Mouse (Mus musculus): ENCODE measurements around the gene Col6a3. TPM values are rescaled to one million over a fixed set of nuclear protein-coding genes. Genes with fewer than 3 reads are reported as not detected.

The Col6a3 gene
- polyA plus RNA-seq, 1 experiment from 2014 or later, result 19.5 TPM

DNA sequence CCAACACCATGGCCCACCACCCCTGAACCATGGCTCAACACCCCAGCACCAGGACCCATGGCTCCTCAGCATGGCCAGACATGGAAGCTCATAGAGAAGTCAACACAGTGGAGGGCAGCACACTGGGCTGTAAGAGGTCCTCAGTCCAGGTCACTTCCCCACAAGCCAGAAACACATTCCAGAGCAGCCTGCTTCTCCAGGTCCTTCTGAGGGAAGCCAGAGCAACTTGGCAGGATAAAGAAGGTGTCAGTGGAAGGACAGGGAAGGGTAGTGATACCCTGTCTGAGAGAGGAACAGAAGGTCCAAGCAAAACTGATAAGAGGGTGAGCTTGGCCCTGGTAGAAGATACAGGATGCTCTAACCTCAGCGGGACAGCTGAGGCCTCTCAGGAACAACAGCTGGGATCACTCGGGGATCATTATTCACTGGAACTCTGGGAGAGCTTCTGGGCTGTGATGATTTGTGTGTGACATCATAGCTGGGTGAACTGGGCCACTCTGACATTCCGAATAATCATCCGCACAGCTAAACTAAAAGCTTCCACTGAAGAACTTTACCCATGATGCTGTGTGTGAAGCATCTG, 85.6 kb downstream of the Col6a3 start:
- Histone ChIP-seq H3K27ac (replicated peaks; ENCODE audit: low read depth, low read length) (no peak overlapping the region), H3K4me2 (ENCODE audit: low read depth, low read length) (no peak overlapping the region; the same call in 1 of the 2 replicates), H3K9ac (replicated peaks; ENCODE audit: low read length) (no peak overlapping the region), H3K27me3 (ENCODE audit: control insufficient read depth, insufficient read depth, low read length) (no peaks in the 10 kb centered on the region), H3K4me3 (ENCODE audit: low read depth, low read length) (no peak overlapping the region), H3K36me3 (replicated peaks; ENCODE audit: control insufficient read depth, insufficient read depth, low read depth, low read length) (no peaks in the 10 kb centered on the region), H3K9me3 (replicated peaks; ENCODE audit: control insufficient read depth, low read length) (no peaks in the 10 kb centered on the region), H3K4me1 (ENCODE audit: control insufficient read depth, insufficient read depth, low read length) (no peaks in the 10 kb centered on the region)
- WGBS, result 87% methylated on average over 4 of the region's 4 CpGs
- DNase-seq (ENCODE audit: low spot score) (no peak), ATAC-seq (replicated peaks; ENCODE audit: insufficient number of reproducible peaks, low FRiP score, low TSS enrichment, low read depth) (no peak)

DNA sequence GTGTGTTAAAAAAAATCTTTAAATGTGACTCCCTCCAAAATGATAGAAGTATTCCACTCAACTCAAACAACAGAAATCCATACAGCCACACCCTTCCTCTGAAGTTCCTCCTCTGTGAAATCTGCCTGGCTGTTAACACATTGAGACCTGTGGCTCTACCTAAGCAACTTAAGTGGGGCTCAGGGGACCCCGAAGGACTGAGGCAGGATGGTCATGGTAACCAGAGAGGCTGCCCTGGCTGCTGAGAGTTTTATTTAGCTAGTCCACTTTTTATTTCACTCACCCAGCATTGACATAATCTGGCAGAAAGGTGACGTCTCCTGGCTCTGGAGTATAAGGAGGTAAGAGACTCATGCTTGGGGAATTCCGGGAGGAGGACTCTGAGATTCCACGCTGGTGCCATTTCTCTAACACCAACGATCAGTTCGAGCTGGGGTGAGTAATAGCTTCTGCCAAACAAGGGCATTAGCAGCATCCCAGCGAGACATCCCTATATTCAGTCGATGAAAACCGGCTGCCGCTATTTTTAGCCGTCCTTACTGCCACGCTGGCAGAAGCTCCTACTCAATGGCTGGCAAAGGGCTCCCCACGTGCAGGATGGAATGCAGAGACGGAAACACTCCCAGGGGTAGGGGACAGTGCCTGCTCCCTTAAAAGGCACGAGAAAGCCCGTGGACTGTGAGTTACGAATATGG, 89.8 kb downstream of the Col6a3 start:
- Histone ChIP-seq H3K9ac (replicated peaks; ENCODE audit: low read length) (no peak overlapping the region), H3K9me3 (replicated peaks; ENCODE audit: control insufficient read depth, low read length) (no peaks in the 10 kb centered on the region), H3K4me3 (ENCODE audit: low read depth, low read length) (no peak overlapping the region), H3K4me2 (ENCODE audit: low read depth, low read length) (no peak overlapping the region), H3K4me1 (ENCODE audit: control insufficient read depth, insufficient read depth, low read length) (no peaks in the 10 kb centered on the region), H3K27ac (replicated peaks; ENCODE audit: low read depth, low read length) (no peak overlapping the region), H3K27me3 (ENCODE audit: control insufficient read depth, insufficient read depth, low read length) (no peaks in the 10 kb centered on the region), H3K36me3 (replicated peaks; ENCODE audit: control insufficient read depth, insufficient read depth, low read depth, low read length) (no peaks in the 10 kb centered on the region)
- DNase-seq (ENCODE audit: low spot score), result no peak
- 54% methylated on average over 17 of the region's 17 CpGs for WGBS
- no peak for ATAC-seq (replicated peaks; ENCODE audit: insufficient number of reproducible peaks, low FRiP score, low TSS enrichment, low read depth)

DNA sequence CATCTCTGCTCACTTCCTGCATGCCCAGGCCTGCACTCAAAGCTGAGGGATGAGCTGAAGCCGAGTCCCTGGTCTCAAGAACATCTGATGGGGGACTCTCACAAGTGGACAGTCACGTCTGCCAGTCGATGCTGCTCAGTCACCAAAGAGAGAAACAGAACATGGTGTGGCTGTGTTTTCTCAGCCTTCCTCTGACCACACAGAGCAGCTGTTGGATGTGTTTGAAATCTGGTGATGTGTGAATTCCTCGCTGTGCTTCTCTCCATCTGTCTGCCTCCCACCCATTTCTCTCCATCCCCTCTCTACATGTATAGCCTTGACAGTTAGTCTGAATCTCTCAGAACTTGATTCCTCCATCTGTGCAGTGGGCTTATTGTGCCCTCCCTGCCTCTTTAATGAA, 92.5 kb downstream of the Col6a3 start:
- 79% methylated on average over 4 of the region's 4 CpGs for WGBS
- H3K4me2 ChIP-seq (ENCODE audit: low read depth, low read length), result no peak overlapping the region
- H3K9ac ChIP-seq (replicated peaks; ENCODE audit: low read length), result no peak overlapping the region
- no peak for DNase-seq (ENCODE audit: low spot score)
- no peaks in the 10 kb centered on the region for H3K9me3 ChIP-seq (replicated peaks; ENCODE audit: control insufficient read depth, low read length)
- no peaks in the 10 kb centered on the region for H3K4me1 ChIP-seq (ENCODE audit: control insufficient read depth, insufficient read depth, low read length)
- no peak overlapping the region for H3K27ac ChIP-seq (replicated peaks; ENCODE audit: low read depth, low read length)
- H3K4me3 ChIP-seq (ENCODE audit: low read depth, low read length), result no peak overlapping the region
- no peaks in the 10 kb centered on the region for H3K27me3 ChIP-seq (ENCODE audit: control insufficient read depth, insufficient read depth, low read length)
- no peak for ATAC-seq (replicated peaks; ENCODE audit: insufficient number of reproducible peaks, low FRiP score, low TSS enrichment, low read depth)
- H3K36me3 ChIP-seq (replicated peaks; ENCODE audit: control insufficient read depth, insufficient read depth, low read depth, low read length), result no peaks in the 10 kb centered on the region

DNA sequence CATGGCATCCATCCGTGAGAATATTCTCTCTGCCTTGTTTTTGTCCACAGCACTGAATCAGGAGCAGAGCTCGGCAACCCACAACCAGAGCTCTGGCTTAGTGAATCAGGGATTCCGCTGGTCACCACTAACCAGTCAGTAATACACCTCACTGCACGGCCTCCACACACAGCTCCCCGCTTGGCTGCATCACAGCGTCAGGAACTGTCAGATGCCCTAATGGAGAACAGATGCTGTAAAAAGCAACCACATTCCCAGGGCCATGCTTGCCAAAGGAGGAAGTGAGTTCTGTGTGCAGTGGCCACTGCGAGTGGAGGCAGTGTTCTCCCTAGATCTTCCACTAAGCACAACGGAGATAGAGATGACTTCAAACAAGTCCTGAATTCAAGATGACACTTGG, 93.6 kb downstream of the Col6a3 start:
- WGBS, result 29% methylated on average over 8 of the region's 8 CpGs
- DNase-seq (ENCODE audit: low spot score) (peak; percentile 88), ATAC-seq (replicated peaks; ENCODE audit: insufficient number of reproducible peaks, low FRiP score, low TSS enrichment, low read depth) (peak; percentile 85; the same call in 1 of the 2 replicates)
- Histone ChIP-seq H3K27me3 (ENCODE audit: control insufficient read depth, insufficient read depth, low read length) (no peaks in the 10 kb centered on the region), H3K4me2 (ENCODE audit: low read depth, low read length) (no peak overlapping the region), H3K27ac (replicated peaks; ENCODE audit: low read depth, low read length) (no peak overlapping the region), H3K9me3 (replicated peaks; ENCODE audit: control insufficient read depth, low read length) (no peaks in the 10 kb centered on the region), H3K36me3 (replicated peaks; ENCODE audit: control insufficient read depth, insufficient read depth, low read depth, low read length) (no peaks in the 10 kb centered on the region), H3K9ac (replicated peaks; ENCODE audit: low read length) (no peak overlapping the region), H3K4me3 (ENCODE audit: low read depth, low read length) (no peak overlapping the region), H3K4me1 (ENCODE audit: control insufficient read depth, insufficient read depth, low read length) (no peaks in the 10 kb centered on the region)

DNA sequence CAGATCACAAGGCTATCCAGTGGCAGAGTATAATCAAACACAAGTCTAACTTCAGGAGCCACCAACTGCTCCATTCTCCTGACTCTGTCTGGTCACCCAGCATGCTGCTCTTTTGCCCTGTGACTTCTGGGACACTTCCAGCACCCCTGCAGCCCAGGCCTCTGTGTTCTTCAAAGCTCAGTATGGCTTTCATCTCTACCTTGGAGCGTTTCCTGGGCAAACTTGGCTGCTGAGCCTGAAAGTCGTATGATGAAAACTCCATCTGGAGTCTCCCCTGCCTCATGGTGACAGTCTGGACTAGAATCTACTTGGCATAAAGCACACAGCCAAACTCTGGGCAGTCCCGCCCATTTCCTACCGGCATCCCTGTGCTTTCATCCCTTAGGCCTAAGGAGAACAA, 95.2 kb downstream of the Col6a3 start:
- H3K9me3 ChIP-seq (replicated peaks; ENCODE audit: control insufficient read depth, low read length), result no peaks in the 10 kb centered on the region
- WGBS, result 67% methylated on average over 4 of the region's 4 CpGs
- H3K4me1 ChIP-seq (ENCODE audit: control insufficient read depth, insufficient read depth, low read length), result no peaks in the 10 kb centered on the region
- no peak for DNase-seq (ENCODE audit: low spot score)
- no peak overlapping the region for H3K9ac ChIP-seq (replicated peaks; ENCODE audit: low read length)
- H3K27me3 ChIP-seq (ENCODE audit: control insufficient read depth, insufficient read depth, low read length), result no peaks in the 10 kb centered on the region
- H3K4me3 ChIP-seq (ENCODE audit: low read depth, low read length), result no peak overlapping the region
- no peaks in the 10 kb centered on the region for H3K36me3 ChIP-seq (replicated peaks; ENCODE audit: control insufficient read depth, insufficient read depth, low read depth, low read length)
- no peak overlapping the region for H3K27ac ChIP-seq (replicated peaks; ENCODE audit: low read depth, low read length)
- no peak for ATAC-seq (replicated peaks; ENCODE audit: insufficient number of reproducible peaks, low FRiP score, low TSS enrichment, low read depth)
- no peak overlapping the region for H3K4me2 ChIP-seq (ENCODE audit: low read depth, low read length)

DNA sequence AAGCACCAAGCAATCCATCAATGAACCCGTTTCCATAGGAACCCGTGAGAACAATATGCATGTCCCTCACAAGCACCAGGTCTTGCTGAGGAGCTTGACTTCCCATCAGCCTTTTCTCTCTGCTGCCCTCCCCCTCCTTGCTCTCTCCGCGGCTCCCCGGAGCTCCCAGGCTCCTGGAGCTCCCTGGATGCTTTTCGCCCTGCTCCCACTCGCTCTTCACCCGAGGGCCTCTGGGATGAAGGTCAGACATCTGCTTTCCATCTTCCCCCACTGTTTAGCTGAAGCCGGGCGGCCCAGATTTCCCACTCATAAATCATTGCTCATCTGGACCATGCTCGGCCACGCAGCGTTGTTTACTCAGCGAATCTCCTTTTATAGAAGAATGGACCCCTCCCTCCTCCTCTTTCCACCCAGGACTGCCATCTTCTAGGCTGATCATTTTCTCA, 99.8 kb downstream of the Col6a3 start:
- peak overlapping the region; percentile 33 for H3K9ac ChIP-seq (replicated peaks; ENCODE audit: low read length)
- H3K27me3 ChIP-seq (ENCODE audit: control insufficient read depth, insufficient read depth, low read length), result no peaks in the 10 kb centered on the region
- H3K4me1 ChIP-seq (ENCODE audit: control insufficient read depth, insufficient read depth, low read length), result no peaks in the 10 kb centered on the region
- H3K4me2 ChIP-seq (ENCODE audit: low read depth, low read length), result peak overlapping the region; percentile 24
- peak; percentile 83 for ATAC-seq (replicated peaks; ENCODE audit: insufficient number of reproducible peaks, low FRiP score, low TSS enrichment, low read depth)
- peak overlapping the region; percentile 63 for H3K27ac ChIP-seq (replicated peaks; ENCODE audit: low read depth, low read length)
- no peaks in the 10 kb centered on the region for H3K9me3 ChIP-seq (replicated peaks; ENCODE audit: control insufficient read depth, low read length)
- peak; percentile 78 for DNase-seq (ENCODE audit: low spot score)
- no peak overlapping the region for H3K4me3 ChIP-seq (ENCODE audit: low read depth, low read length)
- H3K36me3 ChIP-seq (replicated peaks; ENCODE audit: control insufficient read depth, insufficient read depth, low read depth, low read length), result no peaks in the 10 kb centered on the region
- 15% methylated on average over 14 of the region's 14 CpGs for WGBS

DNA sequence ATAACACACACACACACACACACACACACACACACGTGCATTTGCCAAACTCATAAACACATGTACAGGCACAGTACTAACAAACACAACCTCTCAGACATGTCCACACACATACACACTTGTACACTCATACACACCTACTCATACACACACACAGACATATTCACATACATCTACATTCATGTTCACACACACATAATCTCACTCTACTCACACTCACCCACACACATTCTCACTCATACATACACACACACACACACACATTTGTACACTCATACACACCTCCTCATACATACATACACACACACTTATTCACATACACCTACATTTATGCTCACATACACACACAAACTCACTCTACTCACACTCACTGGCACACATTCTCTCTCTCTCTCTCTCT, 100.3 kb downstream of the Col6a3 start:
- whole genome bisulfite sequencing, result 75% methylated on average over 1 of the region's 1 CpGs
- Histone ChIP-seq H3K4me2 (ENCODE audit: low read depth, low read length) (no peak overlapping the region), H3K4me3 (ENCODE audit: low read depth, low read length) (no peak overlapping the region), H3K27me3 (ENCODE audit: control insufficient read depth, insufficient read depth, low read length) (no peaks in the 10 kb centered on the region), H3K27ac (replicated peaks; ENCODE audit: low read depth, low read length) (peak overlapping the region; percentile 63; the same call in 1 of the 2 replicates), H3K9ac (replicated peaks; ENCODE audit: low read length) (no peak overlapping the region), H3K36me3 (replicated peaks; ENCODE audit: control insufficient read depth, insufficient read depth, low read depth, low read length) (no peaks in the 10 kb centered on the region), H3K9me3 (replicated peaks; ENCODE audit: control insufficient read depth, low read length) (no peaks in the 10 kb centered on the region), H3K4me1 (ENCODE audit: control insufficient read depth, insufficient read depth, low read length) (no peaks in the 10 kb centered on the region)
- peak; percentile 57; the same call in 1 of the 2 replicates for ATAC-seq (replicated peaks; ENCODE audit: insufficient number of reproducible peaks, low FRiP score, low TSS enrichment, low read depth)
- DNase-seq (ENCODE audit: low spot score), result no peak

DNA sequence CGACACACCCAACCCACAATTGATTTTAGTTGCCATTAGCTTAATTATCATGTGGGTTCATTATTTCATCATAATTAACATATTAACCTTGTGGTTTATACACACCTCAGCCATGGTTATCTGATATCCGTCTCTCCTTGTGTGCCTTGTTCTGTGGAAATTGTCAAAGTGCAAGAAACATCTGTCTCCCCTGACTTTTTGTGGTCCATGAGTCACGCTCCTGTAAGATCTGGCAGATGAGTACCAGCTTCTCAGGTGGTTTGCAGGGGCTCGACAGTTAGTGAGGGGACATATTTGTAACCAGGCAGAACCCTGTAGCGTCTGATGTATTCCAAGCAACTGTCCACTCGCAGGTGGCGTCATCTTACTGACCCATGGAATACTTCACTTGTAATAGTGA, 101.1 kb downstream of the Col6a3 start:
- Histone ChIP-seq H3K4me1 (ENCODE audit: control insufficient read depth, insufficient read depth, low read length) (no peaks in the 10 kb centered on the region), H3K9me3 (replicated peaks; ENCODE audit: control insufficient read depth, low read length) (no peaks in the 10 kb centered on the region), H3K9ac (replicated peaks; ENCODE audit: low read length) (no peak overlapping the region), H3K27me3 (ENCODE audit: control insufficient read depth, insufficient read depth, low read length) (no peaks in the 10 kb centered on the region), H3K4me3 (ENCODE audit: low read depth, low read length) (no peak overlapping the region), H3K4me2 (ENCODE audit: low read depth, low read length) (no peak overlapping the region), H3K36me3 (replicated peaks; ENCODE audit: control insufficient read depth, insufficient read depth, low read depth, low read length) (no peaks in the 10 kb centered on the region), H3K27ac (replicated peaks; ENCODE audit: low read depth, low read length) (no peak overlapping the region)
- DNase-seq (ENCODE audit: low spot score) (no peak), ATAC-seq (replicated peaks; ENCODE audit: insufficient number of reproducible peaks, low FRiP score, low TSS enrichment, low read depth) (no peak)
- 78% methylated on average over 7 of the region's 7 CpGs for WGBS
